Mouse (Mus musculus): ENCODE data around the gene Rbfox3. TPM values are rescaled to one million over a fixed set of nuclear protein-coding genes. Genes with fewer than 3 reads are reported as not detected.

Rbfox3 gene
- polyA plus RNA-seq, 1 experiment from 2014 or later = 69.4 TPM

DNA sequence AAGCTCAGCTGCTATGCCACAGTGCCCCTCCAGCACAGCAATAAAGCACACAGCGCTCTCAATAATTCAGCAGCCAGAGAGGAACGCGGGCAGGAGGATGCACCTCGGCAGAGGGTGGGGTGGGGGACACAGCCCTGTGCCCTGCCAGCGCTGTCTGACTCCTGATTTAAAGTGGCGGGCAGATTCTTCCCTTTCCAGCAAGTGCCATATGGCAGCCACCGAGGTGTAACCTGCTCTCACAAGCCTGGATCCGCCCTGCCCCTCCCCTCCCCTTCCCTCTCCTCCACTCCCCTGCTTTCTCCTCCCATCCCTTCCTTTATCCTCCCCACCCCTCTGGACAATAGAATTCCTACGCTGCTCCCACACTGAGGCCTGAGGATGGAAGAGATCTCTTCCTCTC is 311.2 kb downstream of the Rbfox3 start:
- H3K4me1 ChIP-seq (ENCODE audit: control insufficient read depth, insufficient read depth, low read depth, low read length) = peaks cover 31% of the 10 kb centered on the region
- H3K4me3 ChIP-seq (ENCODE audit: low read length) = no peak overlapping the region
- H3K27me3 ChIP-seq (replicated peaks; ENCODE audit: control insufficient read depth, insufficient read depth, low read length) = no peaks in the 10 kb centered on the region
- H3K9me3 ChIP-seq (ENCODE audit: control insufficient read depth, low read length) = no peaks in the 10 kb centered on the region
- 4% methylated on average over 9 of the region's 9 CpGs for WGBS
- H3K9ac ChIP-seq (ENCODE audit: low read depth, low read length) = peak overlapping the region; percentile 8
- no peak overlapping the region; the same call in 1 of the 2 replicates for H3K4me2 ChIP-seq (ENCODE audit: low read length)
- peak; percentile 28; the same call in 1 of the 2 replicates for ATAC-seq
- H3K36me3 ChIP-seq (ENCODE audit: control insufficient read depth, insufficient read depth, low read length) = no peaks in the 10 kb centered on the region
- H3K27ac ChIP-seq (ENCODE audit: low read depth, low read length) = peak overlapping the region; percentile 67

DNA sequence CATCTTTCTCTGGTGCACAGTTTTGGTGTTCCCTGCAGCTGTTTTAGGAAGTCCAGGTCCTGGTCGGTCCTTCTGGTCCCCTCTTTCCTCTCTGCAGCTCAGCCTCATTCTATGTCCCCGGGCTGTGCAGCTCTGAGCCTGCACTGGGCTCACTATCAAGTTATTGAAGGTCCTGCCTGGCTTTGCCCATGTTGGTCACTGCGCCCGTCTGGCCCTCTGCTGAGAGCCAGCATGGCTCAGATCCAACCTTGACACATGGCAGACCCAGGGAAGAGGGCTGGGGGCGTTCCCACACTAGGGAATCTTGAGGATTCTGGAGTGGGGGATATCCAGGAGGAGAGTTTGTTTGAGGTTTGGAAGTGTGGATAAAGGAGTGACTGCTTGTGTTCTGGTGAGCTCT is 312.7 kb downstream of the Rbfox3 start:
- no peak overlapping the region for H3K27ac ChIP-seq (ENCODE audit: low read depth, low read length)
- no peaks in the 10 kb centered on the region for H3K36me3 ChIP-seq (ENCODE audit: control insufficient read depth, insufficient read depth, low read length)
- no peak overlapping the region for H3K9ac ChIP-seq (ENCODE audit: low read depth, low read length)
- no peaks in the 10 kb centered on the region for H3K9me3 ChIP-seq (ENCODE audit: control insufficient read depth, low read length)
- H3K4me2 ChIP-seq (ENCODE audit: low read length) = no peak overlapping the region
- no peaks in the 10 kb centered on the region for H3K27me3 ChIP-seq (replicated peaks; ENCODE audit: control insufficient read depth, insufficient read depth, low read length)
- no peak for ATAC-seq
- peaks cover 29% of the 10 kb centered on the region for H3K4me1 ChIP-seq (ENCODE audit: control insufficient read depth, insufficient read depth, low read depth, low read length)
- WGBS = 56% methylated on average over 5 of the region's 5 CpGs
- H3K4me3 ChIP-seq (ENCODE audit: low read length) = no peak overlapping the region

DNA sequence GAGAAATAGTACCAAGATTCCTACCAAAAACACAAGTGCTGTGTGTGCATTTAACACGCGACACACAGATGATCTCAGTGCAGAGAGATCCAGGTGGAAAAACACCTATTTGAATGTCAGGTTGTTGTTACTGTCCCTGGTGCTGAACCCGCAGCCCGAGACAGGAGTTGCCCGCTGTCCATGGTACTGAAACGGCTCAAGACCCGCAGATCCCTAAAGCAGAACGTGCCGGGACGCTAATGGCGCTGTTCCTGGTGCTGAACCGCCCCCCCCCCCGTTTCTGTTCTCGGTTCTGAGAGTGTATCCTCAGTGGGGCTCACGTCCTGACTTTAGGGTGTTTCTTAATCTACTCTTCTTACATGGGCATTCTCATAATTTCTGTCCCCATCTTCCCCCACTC is 326.6 kb downstream of the Rbfox3 start:
- H3K9me3 ChIP-seq (ENCODE audit: control insufficient read depth, low read length) = no peaks in the 10 kb centered on the region
- 11% methylated on average over 14 of the region's 15 CpGs for WGBS
- no peak for ATAC-seq

DNA sequence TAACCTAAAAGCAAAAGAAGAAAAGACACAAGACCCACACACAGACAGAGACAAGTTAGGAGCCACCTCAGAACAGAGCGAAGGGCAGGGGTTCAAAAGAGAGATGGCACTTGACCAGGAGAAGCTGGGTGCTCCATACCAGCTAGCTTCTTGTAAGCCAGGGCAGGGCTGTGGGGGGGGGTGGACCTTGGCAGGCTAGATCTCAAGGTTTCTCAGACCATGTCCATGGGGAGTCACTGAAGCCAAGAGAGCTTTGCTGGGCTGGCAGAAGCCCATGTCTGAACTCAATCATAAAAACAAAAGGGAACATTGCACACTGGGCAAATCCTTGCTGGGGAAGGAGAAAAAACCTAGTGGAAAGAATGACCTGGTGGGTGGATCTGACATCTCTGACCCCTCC is 327.4 kb downstream of the Rbfox3 start:
- H3K36me3 ChIP-seq (ENCODE audit: control insufficient read depth, insufficient read depth, low read length) = no peaks in the 10 kb centered on the region
- 95% methylated on average over 1 of the region's 1 CpGs for WGBS
- no peak overlapping the region for H3K9ac ChIP-seq (ENCODE audit: low read depth, low read length)
- peaks cover 8% of the 10 kb centered on the region for H3K4me1 ChIP-seq (ENCODE audit: control insufficient read depth, insufficient read depth, low read depth, low read length)
- H3K27ac ChIP-seq (ENCODE audit: low read depth, low read length) = no peak overlapping the region
- H3K9me3 ChIP-seq (ENCODE audit: control insufficient read depth, low read length) = no peaks in the 10 kb centered on the region
- H3K27me3 ChIP-seq (replicated peaks; ENCODE audit: control insufficient read depth, insufficient read depth, low read length) = no peaks in the 10 kb centered on the region
- no peak overlapping the region for H3K4me2 ChIP-seq (ENCODE audit: low read length)
- no peak for ATAC-seq
- no peak overlapping the region for H3K4me3 ChIP-seq (ENCODE audit: low read length)

More for the DNA sequence above, 326.6 kb downstream of the Rbfox3 start:
- H3K4me2 ChIP-seq (ENCODE audit: low read length) = no peak overlapping the region
- no peaks in the 10 kb centered on the region for H3K27me3 ChIP-seq (replicated peaks; ENCODE audit: control insufficient read depth, insufficient read depth, low read length)
- H3K4me1 ChIP-seq (ENCODE audit: control insufficient read depth, insufficient read depth, low read depth, low read length) = peaks cover 8% of the 10 kb centered on the region
- H3K27ac ChIP-seq (ENCODE audit: low read depth, low read length) = no peak overlapping the region
- no peak overlapping the region for H3K9ac ChIP-seq (ENCODE audit: low read depth, low read length)
- no peak overlapping the region for H3K4me3 ChIP-seq (ENCODE audit: low read length)
- no peaks in the 10 kb centered on the region for H3K36me3 ChIP-seq (ENCODE audit: control insufficient read depth, insufficient read depth, low read length)

DNA sequence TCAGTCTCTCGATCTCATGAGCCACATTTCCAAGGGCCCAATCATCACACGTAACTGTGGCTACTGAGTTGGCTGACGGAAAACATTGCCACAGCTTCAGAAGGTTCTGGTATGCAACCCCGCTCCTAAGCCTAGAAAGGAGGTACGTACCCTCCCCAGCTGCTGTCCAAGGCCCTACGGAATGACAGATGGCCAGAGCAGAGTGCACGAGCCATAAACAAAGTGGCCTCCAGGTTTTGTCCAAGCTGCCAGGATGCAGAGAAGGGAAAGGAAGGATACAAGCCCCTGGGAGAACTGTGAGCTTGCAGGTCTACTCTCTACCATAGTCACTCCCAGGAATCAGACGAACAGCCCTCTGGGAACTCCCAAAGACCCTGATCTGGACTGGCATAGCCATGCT is 327.8 kb downstream of the Rbfox3 start:
- Histone ChIP-seq H3K4me2 (ENCODE audit: low read length) (no peak overlapping the region), H3K4me3 (ENCODE audit: low read length) (no peak overlapping the region), H3K9ac (ENCODE audit: low read depth, low read length) (no peak overlapping the region), H3K36me3 (ENCODE audit: control insufficient read depth, insufficient read depth, low read length) (no peaks in the 10 kb centered on the region), H3K27ac (ENCODE audit: low read depth, low read length) (no peak overlapping the region), H3K27me3 (replicated peaks; ENCODE audit: control insufficient read depth, insufficient read depth, low read length) (no peaks in the 10 kb centered on the region), H3K4me1 (ENCODE audit: control insufficient read depth, insufficient read depth, low read depth, low read length) (peaks cover 8% of the 10 kb centered on the region), H3K9me3 (ENCODE audit: control insufficient read depth, low read length) (no peaks in the 10 kb centered on the region)
- no peak for ATAC-seq
- WGBS = 76% methylated on average over 8 of the region's 8 CpGs

DNA sequence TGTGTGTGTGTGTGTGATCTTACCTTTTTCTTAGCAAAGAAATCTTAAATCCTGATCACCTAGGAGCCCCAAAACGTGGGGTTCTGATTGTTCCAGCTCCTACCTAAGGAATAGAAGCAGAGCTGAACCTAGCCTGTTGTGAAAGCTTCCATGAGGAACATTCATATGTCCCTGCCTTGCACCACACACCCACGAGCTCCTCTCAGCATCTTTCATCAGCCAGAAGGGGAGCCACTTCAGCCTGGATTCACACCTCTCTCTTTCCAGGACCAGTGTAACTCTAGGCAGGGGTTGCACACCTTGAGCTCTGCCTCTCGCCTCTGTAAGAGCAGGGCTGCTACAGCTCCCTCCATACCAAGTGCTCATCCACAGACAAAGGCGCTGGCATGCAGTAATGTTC is 330.4 kb downstream of the Rbfox3 start:
- no peak for ATAC-seq
- no peak overlapping the region for H3K9ac ChIP-seq (ENCODE audit: low read depth, low read length)
- no peak overlapping the region for H3K4me3 ChIP-seq (ENCODE audit: low read length)
- no peaks in the 10 kb centered on the region for H3K9me3 ChIP-seq (ENCODE audit: control insufficient read depth, low read length)
- no peak overlapping the region for H3K4me2 ChIP-seq (ENCODE audit: low read length)
- H3K36me3 ChIP-seq (ENCODE audit: control insufficient read depth, insufficient read depth, low read length) = no peaks in the 10 kb centered on the region
- no peak overlapping the region for H3K27ac ChIP-seq (ENCODE audit: low read depth, low read length)
- 45% methylated on average over 4 of the region's 4 CpGs for WGBS
- H3K4me1 ChIP-seq (ENCODE audit: control insufficient read depth, insufficient read depth, low read depth, low read length) = peaks cover 18% of the 10 kb centered on the region
- no peaks in the 10 kb centered on the region for H3K27me3 ChIP-seq (replicated peaks; ENCODE audit: control insufficient read depth, insufficient read depth, low read length)

DNA sequence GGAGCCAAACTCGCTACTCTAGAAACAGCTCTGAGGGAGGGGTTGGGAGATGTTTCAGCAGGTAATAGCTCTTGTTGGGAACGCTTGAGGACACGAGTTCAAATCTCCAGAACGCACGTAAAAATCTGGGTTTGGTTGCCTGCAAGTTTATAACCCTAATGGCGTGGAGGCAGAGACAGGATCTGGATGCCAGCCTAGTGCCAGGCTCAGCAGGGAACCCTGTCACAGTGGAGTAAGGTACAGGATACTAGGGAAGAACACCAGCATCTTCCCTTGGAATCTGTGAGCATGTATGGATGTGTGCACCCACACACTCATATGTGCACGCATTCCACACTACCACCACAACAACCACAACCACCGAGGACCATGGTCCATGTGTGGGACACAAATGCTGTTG is 331.8 kb downstream of the Rbfox3 start:
- no peak overlapping the region for H3K4me2 ChIP-seq (ENCODE audit: low read length)
- H3K9ac ChIP-seq (ENCODE audit: low read depth, low read length) = no peak overlapping the region
- H3K9me3 ChIP-seq (ENCODE audit: control insufficient read depth, low read length) = no peaks in the 10 kb centered on the region
- no peak for ATAC-seq
- H3K4me3 ChIP-seq (ENCODE audit: low read length) = no peak overlapping the region
- H3K36me3 ChIP-seq (ENCODE audit: control insufficient read depth, insufficient read depth, low read length) = no peaks in the 10 kb centered on the region
- no peaks in the 10 kb centered on the region for H3K27me3 ChIP-seq (replicated peaks; ENCODE audit: control insufficient read depth, insufficient read depth, low read length)
- WGBS = 80% methylated on average over 8 of the region's 8 CpGs
- H3K27ac ChIP-seq (ENCODE audit: low read depth, low read length) = no peak overlapping the region
- H3K4me1 ChIP-seq (ENCODE audit: control insufficient read depth, insufficient read depth, low read depth, low read length) = peaks cover 18% of the 10 kb centered on the region

DNA sequence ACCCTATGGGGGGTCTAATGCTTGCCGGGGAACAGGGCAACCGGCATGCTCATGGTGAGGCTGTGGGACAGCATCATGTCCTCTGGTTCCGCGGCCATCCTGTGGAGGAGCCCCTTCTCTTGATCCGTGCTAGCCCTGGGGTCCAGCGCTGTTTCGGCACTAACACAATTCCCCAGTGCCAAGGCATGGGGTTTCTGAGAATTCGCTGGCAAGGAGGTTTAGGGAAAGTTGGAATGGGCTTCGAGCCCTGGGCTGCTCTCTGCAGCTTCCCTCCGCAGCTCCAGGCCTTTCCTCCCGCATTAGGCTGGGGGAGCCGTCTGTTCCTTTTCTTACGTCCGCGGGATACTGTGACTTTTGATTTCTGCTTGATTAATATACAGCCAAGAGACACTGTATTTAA is 334.1 kb downstream of the Rbfox3 start:
- Histone ChIP-seq H3K27me3 (replicated peaks; ENCODE audit: control insufficient read depth, insufficient read depth, low read length) (peaks cover 3% of the 10 kb centered on the region; the same call in 1 of the 2 replicates), H3K4me3 (ENCODE audit: low read length) (no peak overlapping the region), H3K9ac (ENCODE audit: low read depth, low read length) (no peak overlapping the region), H3K27ac (ENCODE audit: low read depth, low read length) (no peak overlapping the region), H3K4me1 (ENCODE audit: control insufficient read depth, insufficient read depth, low read depth, low read length) (peaks cover 21% of the 10 kb centered on the region), H3K4me2 (ENCODE audit: low read length) (no peak overlapping the region), H3K9me3 (ENCODE audit: control insufficient read depth, low read length) (no peaks in the 10 kb centered on the region), H3K36me3 (ENCODE audit: control insufficient read depth, insufficient read depth, low read length) (no peaks in the 10 kb centered on the region)
- 45% methylated on average over 15 of the region's 15 CpGs for WGBS
- ATAC-seq = no peak

DNA sequence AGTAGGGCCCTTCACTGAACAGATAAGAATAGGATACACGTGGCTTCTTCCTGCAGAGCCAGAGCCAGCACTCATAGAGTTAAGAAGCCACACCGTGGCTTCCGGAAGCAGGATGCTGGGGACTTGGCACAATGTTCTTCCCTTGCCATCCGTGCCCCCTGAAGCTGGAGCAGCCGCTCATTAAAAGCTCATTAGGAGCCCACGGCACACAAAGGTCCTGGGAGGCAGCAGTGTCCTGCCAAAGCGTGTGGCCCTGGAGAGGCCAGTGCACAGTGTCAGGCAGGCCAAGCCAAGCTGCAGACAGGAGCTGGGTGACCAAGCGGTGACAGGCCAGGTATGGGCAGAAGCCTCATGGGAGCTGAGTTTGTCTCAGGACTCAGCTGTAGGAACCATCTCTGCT is 334.8 kb downstream of the Rbfox3 start:
- H3K27me3 ChIP-seq (replicated peaks; ENCODE audit: control insufficient read depth, insufficient read depth, low read length) = peaks cover 7% of the 10 kb centered on the region; the same call in 1 of the 2 replicates
- no peak overlapping the region for H3K4me2 ChIP-seq (ENCODE audit: low read length)
- no peak overlapping the region for H3K4me3 ChIP-seq (ENCODE audit: low read length)
- 0 out of 2 replicates have a peak overlapping the region, but pooled peaks have one; percentile 25 for H3K9ac ChIP-seq (ENCODE audit: low read depth, low read length)
- 22% methylated on average over 8 of the region's 8 CpGs for WGBS
- no peak for ATAC-seq
- no peak overlapping the region for H3K27ac ChIP-seq (ENCODE audit: low read depth, low read length)
- H3K36me3 ChIP-seq (ENCODE audit: control insufficient read depth, insufficient read depth, low read length) = no peaks in the 10 kb centered on the region
- H3K4me1 ChIP-seq (ENCODE audit: control insufficient read depth, insufficient read depth, low read depth, low read length) = peaks cover 16% of the 10 kb centered on the region
- no peaks in the 10 kb centered on the region for H3K9me3 ChIP-seq (ENCODE audit: control insufficient read depth, low read length)

DNA sequence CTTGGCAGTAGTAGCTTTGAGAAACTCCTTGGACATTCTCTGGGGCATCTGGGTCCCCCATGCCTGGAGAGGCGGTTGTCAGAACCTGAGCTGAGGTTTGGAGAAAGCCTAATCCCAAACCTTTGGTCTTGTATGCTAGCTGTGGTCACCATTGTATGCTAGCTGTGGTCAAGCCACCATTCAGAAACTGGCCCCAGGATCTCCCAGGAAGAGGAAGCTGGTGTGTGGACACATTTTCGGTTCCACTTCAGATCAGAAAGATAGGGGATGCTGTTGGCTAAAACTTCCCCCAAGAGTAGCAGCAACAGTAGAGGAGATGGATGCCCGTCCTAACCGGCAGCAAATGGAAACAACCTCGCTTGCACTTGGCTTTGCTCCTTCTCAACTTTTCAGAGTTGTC is 337.0 kb downstream of the Rbfox3 start:
- ATAC-seq = no peak
- no peaks in the 10 kb centered on the region for H3K36me3 ChIP-seq (ENCODE audit: control insufficient read depth, insufficient read depth, low read length)
- H3K27ac ChIP-seq (ENCODE audit: low read depth, low read length) = no peak overlapping the region
- peaks cover 20% of the 10 kb centered on the region for H3K27me3 ChIP-seq (replicated peaks; ENCODE audit: control insufficient read depth, insufficient read depth, low read length)
- no peak overlapping the region for H3K4me2 ChIP-seq (ENCODE audit: low read length)
- no peak overlapping the region for H3K4me3 ChIP-seq (ENCODE audit: low read length)
- 80% methylated on average over 5 of the region's 5 CpGs for WGBS
- peaks cover 25% of the 10 kb centered on the region for H3K4me1 ChIP-seq (ENCODE audit: control insufficient read depth, insufficient read depth, low read depth, low read length)
- H3K9me3 ChIP-seq (ENCODE audit: control insufficient read depth, low read length) = no peaks in the 10 kb centered on the region
- H3K9ac ChIP-seq (ENCODE audit: low read depth, low read length) = no peak overlapping the region

Measured in hindbrain, embryonic 16.5 days (tissue).